Mouse (Mus musculus) heart, embryonic 14.5 days (tissue): ENCODE data around the gene Cox15. TPM values are rescaled to one million over a fixed set of nuclear protein-coding genes. Genes with fewer than 3 reads are reported as not detected.
A peak's percentile ranks its signal among the peaks of the same experiment; 100 is the strongest.

Experiments used
- ATAC-seq: fragments of 200-750 bp; cut with Nextera tagmentation; 2 replicates; pipeline ENCODE4 v1.8.0; 2017; ENCODE audit warnings: low read depth, moderate TSS enrichment; ENCODE audit not compliant: insufficient number of reproducible peaks, insufficient read depth, low FRiP score
- H3K27ac ChIP-seq, 2 experiments: fragments of 200-500 bp in 1 of 2; fragments of 300-500 bp in 1 of 2; sonication (generic) in 1 of 2; replicated peaks in 1 of 2; 2 replicates each; pipeline ENCODE4 v1.5.1; 2012 to 2014; ENCODE audit warnings: low read depth in 2 of 2, low read length in 2 of 2, control low read depth in 1 of 2, mild to moderate bottlenecking in 1 of 2, mixed read lengths in 1 of 2; ENCODE audit not compliant: control insufficient read depth in 1 of 2, insufficient read depth in 1 of 2
- H3K27me3 ChIP-seq: fragments of 300-500 bp; sonication (generic); 2 replicates; pipeline ENCODE4 v1.6.1; 2014; ENCODE audit warnings: mild to moderate bottlenecking, low read length, control low read depth; ENCODE audit not compliant: control insufficient read depth, insufficient read depth
- H3K36me3 ChIP-seq: fragments of 300-500 bp; sonication (generic); 2 replicates; pipeline ENCODE4 v1.6.1; 2014; ENCODE audit warnings: mild to moderate bottlenecking, control low read depth, low read length, mixed read lengths; ENCODE audit not compliant: control insufficient read depth, insufficient read depth
- H3K4me1 ChIP-seq, 2 experiments: fragments of 200-500 bp in 1 of 2; fragments of 300-500 bp in 1 of 2; sonication (generic) in 1 of 2; 2 replicates each; pipeline ENCODE4 v1.6.1; 2012 to 2014; ENCODE audit warnings: low read length in 2 of 2, control low read depth in 1 of 2, mixed read lengths in 1 of 2; ENCODE audit not compliant: control insufficient read depth in 2 of 2, insufficient read depth in 2 of 2
- H3K4me2 ChIP-seq: fragments of 300-500 bp; sonication (generic); 2 replicates; pipeline ENCODE4 v1.6.1; 2014; ENCODE audit warnings: mild to moderate bottlenecking, low read length
- H3K4me3 ChIP-seq, 2 experiments: fragments of 200-500 bp in 1 of 2; fragments of 300-500 bp in 1 of 2; sonication (generic) in 1 of 2; 2 replicates each; pipeline ENCODE4 v1.5.1; 2012 to 2014; ENCODE audit warnings: low read length in 2 of 2, mild to moderate bottlenecking in 2 of 2, control low read depth in 1 of 2, low read depth in 1 of 2, moderate library complexity in 1 of 2; ENCODE audit not compliant: control insufficient read depth in 1 of 2, insufficient read depth in 1 of 2
- H3K9ac ChIP-seq: fragments of 300-500 bp; sonication (generic); 2 replicates; pipeline ENCODE4 v1.6.1; 2014; ENCODE audit warnings: mild to moderate bottlenecking, low read length
- H3K9me3 ChIP-seq: fragments of 300-500 bp; sonication (generic); 2 replicates; pipeline ENCODE4 v1.6.1; 2016; ENCODE audit warnings: low read length, control low read depth; ENCODE audit not compliant: control insufficient read depth
- WGBS: fragments of 180-500 bp; shearing (Covaris S2); extraction: QIAGEN DNeasy Blood & Tissue Kit; methylation state at CpG from one replicate; pipeline ENCODE4 v1.1.7; 2014; 5-methylcytosine and 5-hydroxymethylcytosine counted together
- polyA plus RNA-seq: library from polyadenylated mRNA; unstranded; fragments of >200 nt; fragmentation: Nextera tagmentation; extraction: Ambion mirVana; gene quantifications from 2 replicates; pipeline ENCODE4 v1.2.1, GENCODE M21; 2014

Cox15 gene
- polyA plus RNA-seq, 1 experiment from 2014 or later: 11.3 TPM

GRCm38 (mm10) chr19:43689419-43690246 lies 63.2 kb downstream of the Cox15 start, which contains the start of gene Entpd7:
TSS of gene Entpd7 (plus strand) at chr19:43689672.
- peak within 1 kb of the TSS; percentile 89 for H3K4me2 ChIP-seq
- peaks cover 0 to 7% of the 10 kb centered on the region in 2 experiments; a peak in 1 of 4 replicates for H3K4me1 ChIP-seq
- peak within 1 kb of the TSS; percentile 67 to 77 for H3K4me3 ChIP-seq
- ATAC-seq: peak; percentile 99
- peak within 1 kb of the TSS; percentile 20 to 36; a peak in 3 of 4 replicates for H3K27ac ChIP-seq
- under 1% methylated on average over 60 of the region's 60 CpGs for WGBS
- peak within 1 kb of the TSS; percentile 87 for H3K9ac ChIP-seq
- peaks cover 7% of the 10 kb centered on the region for H3K36me3 ChIP-seq
- H3K9me3 ChIP-seq: no peaks in the 10 kb centered on the region
- no peaks in the 10 kb centered on the region for H3K27me3 ChIP-seq

Other genes starting within 250 kb of the Cox15 start
- gene Got1, start 228.4 kb downstream of the Cox15 start, polyA plus RNA-seq: 149 and 168 TPM in 2 replicates
- not detected in 2 replicates for gene Nkx2-3, start 140.7 kb downstream of the Cox15 start, polyA plus RNA-seq
- gene Slc25a28, start 78.1 kb downstream of the Cox15 start, polyA plus RNA-seq: 10.4 and 10.8 TPM in 2 replicates
- gene Entpd7, start 63.3 kb downstream of the Cox15 start, polyA plus RNA-seq: 6.9 TPM in 2 replicates
- gene Cutc, start within 50 bp of the Cox15 start, polyA plus RNA-seq: 9.2 and 9.4 TPM in 2 replicates
- 0.03 TPM in 2 replicates for gene Abcc2, start 29.2 kb upstream of the Cox15 start, polyA plus RNA-seq
- 9.8 and 10.7 TPM in 2 replicates for gene Dnmbp, start 187.2 kb upstream of the Cox15 start, polyA plus RNA-seq
- 0.46 and 0.91 TPM in 2 replicates for gene Cpn1, start 233.6 kb upstream of the Cox15 start, polyA plus RNA-seq